Mouse (Mus musculus) kidney, postnatal 14 days (tissue): ENCODE data around the gene Zfyve28.

Experiments
- DNase-seq: peaks from one replicate; pipeline ENCODE4 v3.0.0; 2022; ENCODE audit warnings: mixed read lengths

Zfyve28 gene

DNA sequence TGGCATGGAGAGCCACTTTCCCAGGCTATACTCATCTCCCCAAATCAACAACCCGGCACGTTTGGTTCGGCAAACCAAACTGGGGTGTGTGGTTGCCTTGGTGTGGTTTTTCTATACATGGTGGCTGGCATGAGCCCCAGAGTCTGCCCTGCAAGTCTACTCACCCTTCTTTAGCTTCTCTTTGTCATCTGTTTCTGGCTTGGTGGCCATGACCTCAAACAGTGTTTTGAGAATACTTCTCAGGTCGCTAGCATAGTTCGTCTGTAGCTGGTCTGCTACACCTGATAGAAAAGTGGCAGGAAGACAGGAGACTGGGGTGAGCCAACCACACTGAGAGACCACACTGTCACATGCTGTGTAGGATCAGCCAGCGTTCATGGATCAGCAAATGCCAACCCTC lies 89.6 kb downstream of the Zfyve28 start:
- DNase-seq = no peak

DNA sequence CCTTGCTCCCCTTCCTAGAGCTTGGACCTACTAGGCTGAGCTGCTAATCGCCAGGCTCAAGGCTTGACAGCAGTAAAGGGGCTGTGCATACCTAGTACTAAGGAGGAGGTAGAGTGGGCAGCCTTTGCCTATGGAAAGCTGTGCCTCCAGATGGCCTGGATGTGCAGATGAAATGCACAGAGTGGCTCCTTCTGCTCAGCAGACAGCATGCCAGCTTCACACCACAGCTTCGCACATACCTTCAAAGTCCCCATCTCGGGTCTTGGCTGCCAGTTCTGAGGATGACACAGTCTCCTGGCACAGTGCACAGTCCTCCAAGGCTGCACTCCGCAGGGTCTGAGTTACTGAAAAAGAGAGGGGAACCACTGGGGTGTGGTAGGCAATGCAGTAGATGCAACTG lies 91.0 kb downstream of the Zfyve28 start:
- DNase-seq = no peak

DNA sequence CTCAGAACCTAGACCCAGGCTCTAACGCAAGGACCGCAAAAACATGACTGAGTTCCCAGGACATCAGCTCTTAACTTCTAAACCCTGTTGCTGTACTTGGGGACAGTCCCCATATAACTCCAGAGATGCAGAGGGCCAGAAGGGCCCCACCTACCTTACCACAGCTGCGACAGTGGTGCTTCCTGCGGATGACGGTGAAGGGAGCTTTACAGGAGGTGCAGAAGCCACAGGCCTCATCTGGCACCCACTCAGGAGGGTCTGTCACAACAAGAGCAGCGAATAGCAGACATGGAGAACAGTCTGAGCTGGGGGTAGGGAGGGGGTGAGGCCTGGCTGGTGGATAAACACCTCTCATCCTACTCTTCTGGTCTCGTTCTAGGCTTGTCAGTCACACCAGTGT lies 91.8 kb downstream of the Zfyve28 start:
- DNase-seq = no peak

- DNase-seq = no peak
Measured at GRCm38 (mm10) chr5:34195786-34196185, 92.5 kb downstream of the Zfyve28 start.

DNA sequence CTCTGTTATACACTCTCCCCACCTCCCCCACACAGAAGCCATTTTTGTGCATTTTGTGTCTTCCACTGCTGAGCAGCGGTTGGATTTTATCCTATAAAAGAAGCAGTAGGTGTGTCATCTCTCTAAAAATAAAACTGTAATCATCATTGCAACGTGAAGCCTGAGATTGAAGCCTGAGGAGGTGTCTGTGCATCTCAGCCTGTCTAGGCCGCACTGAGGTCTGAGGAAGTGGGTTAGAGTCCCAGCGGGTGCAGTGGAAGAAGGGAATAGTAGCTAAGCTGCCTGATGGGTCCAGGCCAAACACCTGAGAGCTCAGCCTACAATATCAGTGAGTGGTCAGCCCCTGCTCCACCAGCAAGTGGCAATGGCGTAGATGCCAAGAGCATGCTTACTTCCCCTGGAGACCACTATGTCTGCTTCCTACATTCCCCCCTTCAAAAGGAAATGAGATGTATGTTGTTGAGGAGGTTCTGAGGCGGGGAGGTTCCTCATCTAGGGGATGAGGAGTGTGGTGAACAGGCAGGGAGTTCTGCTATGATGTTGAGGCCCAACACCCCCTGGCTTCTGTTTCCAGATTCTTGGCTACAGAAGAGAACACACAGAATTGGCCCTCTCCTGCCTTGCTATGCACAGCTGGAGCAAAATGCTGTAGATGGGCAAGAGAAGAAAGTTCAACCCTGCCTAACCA lies 93.1 kb downstream of the Zfyve28 start:
- no peak for DNase-seq

- DNase-seq = no peak
Measured at GRCm38 (mm10) chr5:34194426-34194825, 93.8 kb downstream of the Zfyve28 start.

GRCm38 (mm10) chr5:34191843-34192242 lies 96.4 kb downstream of the Zfyve28 start:
- DNase-seq = peak; percentile 42

DNA sequence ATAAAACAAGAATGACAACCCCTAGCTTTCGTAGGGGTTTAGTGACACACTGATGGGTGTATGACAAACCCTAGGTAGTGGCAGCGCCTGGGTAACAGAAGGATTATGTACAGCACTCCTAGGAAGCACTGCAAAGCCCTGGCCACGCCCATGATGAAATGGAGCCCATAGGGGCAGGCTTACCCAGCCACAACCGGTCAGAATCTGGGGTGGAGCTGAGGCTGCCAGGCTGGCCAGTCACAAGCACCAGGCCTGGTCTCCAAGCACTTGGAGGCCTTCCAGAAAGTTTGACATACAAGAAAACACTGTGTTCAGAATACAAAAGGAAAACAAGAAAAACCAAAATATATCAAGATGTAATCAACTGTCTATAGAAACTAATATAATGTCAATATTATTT lies 97.2 kb downstream of the Zfyve28 start:
- peak; percentile 74 for DNase-seq

DNA sequence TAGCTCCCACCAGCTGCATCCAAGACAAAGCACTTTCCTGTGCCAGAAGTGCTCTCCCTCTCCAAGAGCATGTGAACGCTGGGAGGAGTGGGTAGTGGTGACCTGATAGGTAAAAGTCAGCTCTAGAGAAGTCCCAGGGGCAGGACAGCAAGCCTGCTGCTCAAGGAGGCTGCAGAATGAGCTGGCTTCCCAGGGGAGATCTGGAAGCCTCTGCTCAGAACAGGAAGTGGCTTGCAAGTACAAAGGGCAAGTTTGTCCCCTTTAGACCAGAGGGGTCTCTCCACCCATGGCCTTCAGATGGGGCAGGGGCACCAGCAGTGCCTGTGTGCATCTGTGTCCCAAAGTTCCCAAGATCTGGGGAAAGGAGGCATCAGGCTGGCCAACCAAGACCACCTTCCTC lies 98.7 kb downstream of the Zfyve28 start:
- no peak for DNase-seq

GRCm38 (mm10) chr5:34188856-34189255 lies 99.4 kb downstream of the Zfyve28 start:
- no peak for DNase-seq

DNA sequence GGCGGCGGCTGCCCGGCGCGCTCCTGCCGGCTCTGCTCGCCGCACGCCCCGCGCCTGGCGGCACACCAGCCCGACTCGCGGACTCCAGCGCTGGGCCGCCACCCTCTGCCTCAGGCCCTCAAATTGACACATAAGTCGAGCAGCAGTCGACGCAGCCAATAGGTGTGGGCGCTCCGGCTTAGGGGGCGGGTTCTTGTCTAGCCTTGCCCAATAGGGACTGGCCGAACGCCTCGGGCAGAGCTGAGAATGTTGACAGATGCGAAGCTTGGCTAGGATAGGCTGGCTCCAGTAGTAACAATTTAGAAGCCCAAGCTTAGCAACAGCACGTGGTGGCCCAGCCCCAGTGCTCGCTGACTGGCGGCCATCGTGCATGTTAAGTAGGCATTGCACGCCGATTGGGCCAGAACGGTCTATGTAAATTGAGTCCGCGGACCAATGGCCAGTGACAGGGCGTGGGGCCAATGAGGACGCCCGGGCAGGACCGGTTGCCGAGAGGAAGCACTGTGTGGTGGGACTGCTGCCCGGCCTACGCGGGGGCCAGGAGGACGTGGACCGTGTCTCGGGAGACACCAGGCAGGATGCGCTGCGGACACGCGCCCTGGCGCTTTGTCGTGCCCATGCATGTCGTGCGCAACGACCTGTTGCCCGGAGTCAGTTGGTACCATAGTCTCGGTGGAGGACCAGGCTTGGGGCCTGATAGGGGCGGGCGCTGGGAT lies 100.5 kb downstream of the Zfyve28 start, which contains the start of gene Mxd4:
Mxd4 (minus strand) TSS at position 120 of the 716 bp plus-strand sequence.
- DNase-seq = peak; percentile 99

- peak; percentile 81 for DNase-seq
Measured at GRCm38 (mm10) chr5:34186961-34187391, 101.3 kb downstream of the Zfyve28 start.

GRCm38 (mm10) chr5:34186391-34186790 lies 101.9 kb downstream of the Zfyve28 start:
- DNase-seq = no peak

DNA sequence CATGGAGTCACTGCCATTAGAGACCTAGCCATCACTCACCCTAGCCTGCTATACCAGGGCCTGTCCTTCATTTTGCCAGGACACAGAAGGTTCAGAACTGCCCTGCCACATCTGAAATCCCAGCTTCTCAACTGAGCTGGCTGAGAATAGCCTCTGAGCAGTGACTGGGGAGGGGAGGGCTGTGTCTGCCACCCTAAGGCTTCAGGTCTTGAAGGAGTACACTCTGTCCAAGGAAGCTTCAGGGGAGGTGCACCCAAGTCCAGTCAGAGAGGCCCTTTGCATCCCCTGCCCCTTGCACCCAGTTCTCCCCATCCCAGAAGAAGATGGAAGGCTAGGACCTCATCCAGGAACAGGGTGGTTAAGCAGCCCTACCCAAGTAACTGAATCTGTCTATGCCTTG lies 102.5 kb downstream of the Zfyve28 start:
- DNase-seq = no peak

- no peak for DNase-seq
Measured at GRCm38 (mm10) chr5:34185051-34185580, 103.1 kb downstream of the Zfyve28 start.

DNA sequence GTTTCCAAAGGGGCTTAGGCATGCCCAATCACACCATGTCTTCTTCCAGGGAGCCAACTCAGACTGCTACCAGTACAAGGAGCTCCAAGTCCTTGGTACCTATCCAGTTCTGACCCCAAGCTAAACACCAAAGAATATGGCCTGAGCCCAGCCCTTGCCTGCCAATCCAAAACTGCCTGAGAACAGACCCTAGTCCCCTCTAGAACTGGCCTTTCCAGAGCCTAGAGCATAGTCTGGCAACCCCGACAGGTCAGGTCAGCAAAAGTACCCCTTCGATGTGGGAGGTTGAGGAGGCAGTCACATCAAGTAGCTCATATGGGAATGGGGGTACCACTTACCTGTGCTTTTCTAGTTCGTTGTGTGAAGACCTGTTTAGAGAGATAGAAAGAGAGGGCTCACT lies 104.3 kb downstream of the Zfyve28 start:
- no peak for DNase-seq

GRCm38 (mm10) chr5:34183156-34183880 lies 104.9 kb downstream of the Zfyve28 start:
- DNase-seq = peak; percentile 81

GRCm38 (mm10) chr5:34182486-34182885 lies 105.8 kb downstream of the Zfyve28 start:
- peak; percentile 74 for DNase-seq

GRCm38 (mm10) chr5:34177821-34178220 lies 110.4 kb downstream of the Zfyve28 start:
- no peak for DNase-seq

- DNase-seq = no peak
Measured at GRCm38 (mm10) chr5:34177091-34177490, 111.2 kb downstream of the Zfyve28 start.

GRCm38 (mm10) chr5:34176691-34177090 lies 111.6 kb downstream of the Zfyve28 start:
- no peak for DNase-seq

GRCm38 (mm10) chr5:34175403-34175694 lies 112.9 kb downstream of the Zfyve28 start:
- no peak for DNase-seq

DNA sequence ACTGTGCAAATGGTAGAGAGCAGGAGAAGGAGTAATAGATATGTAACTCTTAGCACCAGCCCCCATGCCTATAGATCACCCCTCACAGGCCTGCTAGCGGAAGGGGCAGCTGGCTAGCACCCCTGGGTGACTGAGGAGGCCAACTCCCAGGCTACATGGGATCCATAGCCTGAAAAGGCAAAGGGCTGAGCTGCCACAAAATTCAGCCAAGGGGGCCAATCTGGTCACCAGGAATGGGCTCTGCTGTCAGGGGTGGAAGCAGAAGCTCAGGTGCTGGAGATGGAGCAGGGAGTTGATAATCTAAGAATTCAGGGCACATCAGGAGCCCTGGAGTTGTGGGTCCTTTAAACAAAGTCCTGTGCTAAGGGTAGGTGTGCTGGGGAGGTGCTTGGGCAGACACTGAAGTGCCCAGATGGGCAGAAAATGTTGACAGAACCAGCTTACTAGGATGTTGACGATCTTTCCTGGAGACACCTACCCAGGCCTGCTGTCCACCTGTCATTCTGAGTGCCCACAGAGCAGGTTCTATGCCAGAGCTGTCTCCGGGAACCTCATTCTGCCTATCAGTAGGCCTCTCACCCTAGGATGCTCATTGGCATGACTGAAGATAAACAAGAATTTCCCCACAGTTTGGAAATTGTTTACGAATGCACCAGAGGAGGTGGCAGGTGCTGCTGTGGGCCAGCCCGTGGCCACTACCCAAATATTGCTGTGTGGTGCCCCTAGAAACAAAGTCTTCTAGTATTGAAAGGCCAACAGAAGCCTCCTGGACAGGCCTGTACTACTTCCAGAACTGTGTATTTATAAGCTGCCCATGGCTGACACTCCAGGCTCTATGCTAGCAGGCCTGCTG lies 113.5 kb downstream of the Zfyve28 start:
- no peak for DNase-seq
